Mouse (Mus musculus) thymus, postnatal 10 days (tissue): Measurements from ENCODE around the gene Crip2.

Source experiments
- DNase-seq, 2 experiments: peaks; one replicate each; pipeline ENCODE4 v3.0.0; 2021; ENCODE audit warnings: low spot score in 2 of 2

The Crip2 gene

GRCm38 (mm10) chr12:113139908-113140615 is at the start of gene Crip2:
Gene Crip2 (plus strand): TSS chr12:113140236.
- DNase-seq, result peak; percentile 90 to 91

- DNase-seq, result no peak
Observed at GRCm38 (mm10) chr12:113097040-113097439, 43.0 kb upstream of the Crip2 start.

GRCm38 (mm10) chr12:113097749-113098281 is 42.2 kb upstream of the Crip2 start, which contains the start of gene Mta1:
Gene Mta1 (plus strand): TSS chr12:113098278.
- DNase-seq, result peak; percentile 35 to 57

GRCm38 (mm10) chr12:113098530-113099151 is 41.4 kb upstream of the Crip2 start:
- no peak for DNase-seq

GRCm38 (mm10) chr12:113099470-113100237 is 40.4 kb upstream of the Crip2 start:
- DNase-seq, result no peak

- no peak for DNase-seq
Observed at GRCm38 (mm10) chr12:113100448-113101076, 39.5 kb upstream of the Crip2 start.

- no peak for DNase-seq
Observed at GRCm38 (mm10) chr12:113101251-113101960, 38.6 kb upstream of the Crip2 start.

GRCm38 (mm10) chr12:113102461-113102860 is 37.6 kb upstream of the Crip2 start:
- DNase-seq, result peak; percentile 47 to 68

- no peak for DNase-seq
Observed at GRCm38 (mm10) chr12:113103846-113104451, 36.1 kb upstream of the Crip2 start.

GRCm38 (mm10) chr12:113106386-113106785 is 33.6 kb upstream of the Crip2 start:
- no peak for DNase-seq

GRCm38 (mm10) chr12:113107431-113108124 is 32.5 kb upstream of the Crip2 start:
- DNase-seq, result no peak

GRCm38 (mm10) chr12:113108528-113109283 is 31.3 kb upstream of the Crip2 start:
- no peak for DNase-seq

GRCm38 (mm10) chr12:113109801-113110200 is 30.2 kb upstream of the Crip2 start:
- DNase-seq, result no peak

- no peak for DNase-seq
Observed at GRCm38 (mm10) chr12:113114141-113114540, 25.9 kb upstream of the Crip2 start.

GRCm38 (mm10) chr12:113114856-113115538 is 25.0 kb upstream of the Crip2 start:
- no peak for DNase-seq

- DNase-seq, result peak in 1 of 2 experiments; percentile 78
Observed at GRCm38 (mm10) chr12:113119516-113120410, 20.3 kb upstream of the Crip2 start.

- no peak for DNase-seq
Observed at GRCm38 (mm10) chr12:113124726-113125125, 15.3 kb upstream of the Crip2 start.

- no peak for DNase-seq
Observed at GRCm38 (mm10) chr12:113130732-113131131, 9.3 kb upstream of the Crip2 start.
